Mouse (Mus musculus): ENCODE measurements around the gene Fam208b.

GRCm38 (mm10) chr13:3541159-3541782, 69.6 kb downstream of the Fam208b start:
- TF ChIP-seq POLR2A (IDR thresholded peaks at IDR 0.05; ENCODE audit: borderline replicate concordance, low read depth, low read length) = no peak
- TF ChIP-seq CTCF (IDR thresholded peaks at IDR 0.05; ENCODE audit: low read depth, low read length) = no peak

Measured in bone marrow macrophage, adult 2 months (primary cell).